Mouse (Mus musculus): ENCODE data around the gene Rps6ka2. TPM values are rescaled to one million over a fixed set of nuclear protein-coding genes. Genes with fewer than 3 reads are reported as not detected.
"Not testable (repeated sequence)": the region's sequence is repeated elsewhere in the genome, so short reads cannot be mapped to it uniquely, and the experiment has no call there.

Gene Rps6ka2
- polyA plus RNA-seq, 1 experiment from 2014 or later, result 35.6 TPM

- no peak overlapping the region for H3K27ac ChIP-seq (ENCODE audit: low read depth, low read length)
- WGBS, result 81% methylated on average over 9 of the region's 9 CpGs
These were observed 12.3 kb downstream of the Rps6ka2 start for GRCm38 (mm10) chr17:7182187-7182586.

GRCm38 (mm10) chr17:7187037-7187436 is 17.1 kb downstream of the Rps6ka2 start:
- H3K27me3 ChIP-seq (ENCODE audit: control insufficient read depth, insufficient read depth, low read length); H3K27ac ChIP-seq (ENCODE audit: low read depth, low read length); H3K36me3 ChIP-seq (ENCODE audit: control insufficient read depth, insufficient read depth, low read length); H3K4me2 ChIP-seq (ENCODE audit: low read depth); ATAC-seq (ENCODE audit: insufficient read depth, low FRiP score, low TSS enrichment); H3K9ac ChIP-seq (ENCODE audit: low read length); H3K4me1 ChIP-seq (ENCODE audit: control insufficient read depth, insufficient read depth, low read length); H3K4me3 ChIP-seq (ENCODE audit: low read depth, low read length); DNase-seq (ENCODE audit: low spot score); H3K9me3 ChIP-seq (ENCODE audit: control insufficient read depth, low read length): not testable (repeated sequence)
- 68% methylated on average over 1 of the region's 1 CpGs for WGBS

More at GRCm38 (mm10) chr17:7182187-7182586, 12.3 kb downstream of the Rps6ka2 start:
- no peak for ATAC-seq (ENCODE audit: insufficient read depth, low FRiP score, low TSS enrichment)
- Histone ChIP-seq H3K27me3 (ENCODE audit: control insufficient read depth, insufficient read depth, low read length) (no peaks in the 10 kb centered on the region), H3K9me3 (ENCODE audit: control insufficient read depth, low read length) (no peaks in the 10 kb centered on the region), H3K4me1 (ENCODE audit: control insufficient read depth, insufficient read depth, low read length) (no peaks in the 10 kb centered on the region), H3K9ac (ENCODE audit: low read length) (no peak overlapping the region), H3K36me3 (ENCODE audit: control insufficient read depth, insufficient read depth, low read length) (no peaks in the 10 kb centered on the region), H3K4me2 (ENCODE audit: low read depth) (no peak overlapping the region), H3K4me3 (ENCODE audit: low read depth, low read length) (no peak overlapping the region)
- DNase-seq (ENCODE audit: low spot score), result no peak

GRCm38 (mm10) chr17:7189425-7189824 is 19.5 kb downstream of the Rps6ka2 start:
- no peaks in the 10 kb centered on the region for H3K4me1 ChIP-seq (ENCODE audit: control insufficient read depth, insufficient read depth, low read length)
- H3K27me3 ChIP-seq (ENCODE audit: control insufficient read depth, insufficient read depth, low read length), result no peaks in the 10 kb centered on the region
- no peak overlapping the region for H3K4me3 ChIP-seq (ENCODE audit: low read depth, low read length)
- WGBS, result 93% methylated on average over 3 of the region's 3 CpGs
- DNase-seq (ENCODE audit: low spot score) (no peak), ATAC-seq (ENCODE audit: insufficient read depth, low FRiP score, low TSS enrichment) (no peak)
- no peak overlapping the region for H3K27ac ChIP-seq (ENCODE audit: low read depth, low read length)
- H3K36me3 ChIP-seq (ENCODE audit: control insufficient read depth, insufficient read depth, low read length), result no peaks in the 10 kb centered on the region
- H3K4me2 ChIP-seq (ENCODE audit: low read depth), result no peak overlapping the region
- no peak overlapping the region for H3K9ac ChIP-seq (ENCODE audit: low read length)
- H3K9me3 ChIP-seq (ENCODE audit: control insufficient read depth, low read length), result no peaks in the 10 kb centered on the region

- no peak overlapping the region for H3K9ac ChIP-seq (ENCODE audit: low read length)
- ATAC-seq (ENCODE audit: insufficient read depth, low FRiP score, low TSS enrichment), result no peak
- no peak for DNase-seq (ENCODE audit: low spot score)
- no peak overlapping the region for H3K4me3 ChIP-seq (ENCODE audit: low read depth, low read length)
- no peak overlapping the region for H3K4me2 ChIP-seq (ENCODE audit: low read depth)
- no peaks in the 10 kb centered on the region for H3K36me3 ChIP-seq (ENCODE audit: control insufficient read depth, insufficient read depth, low read length)
- no peak overlapping the region for H3K27ac ChIP-seq (ENCODE audit: low read depth, low read length)
- no peaks in the 10 kb centered on the region for H3K4me1 ChIP-seq (ENCODE audit: control insufficient read depth, insufficient read depth, low read length)
- no peaks in the 10 kb centered on the region for H3K9me3 ChIP-seq (ENCODE audit: control insufficient read depth, low read length)
- no peaks in the 10 kb centered on the region for H3K27me3 ChIP-seq (ENCODE audit: control insufficient read depth, insufficient read depth, low read length)
- WGBS, result 87% methylated on average over 10 of the region's 10 CpGs
These were observed 20.1 kb downstream of the Rps6ka2 start for GRCm38 (mm10) chr17:7189975-7190374.

- WGBS, result 94% methylated on average over 7 of the region's 7 CpGs
- no peak overlapping the region for H3K9ac ChIP-seq (ENCODE audit: low read length)
- no peak for DNase-seq (ENCODE audit: low spot score)
- no peak overlapping the region for H3K4me3 ChIP-seq (ENCODE audit: low read depth, low read length)
- no peak overlapping the region for H3K4me2 ChIP-seq (ENCODE audit: low read depth)
- no peaks in the 10 kb centered on the region for H3K36me3 ChIP-seq (ENCODE audit: control insufficient read depth, insufficient read depth, low read length)
- no peak overlapping the region for H3K27ac ChIP-seq (ENCODE audit: low read depth, low read length)
- H3K9me3 ChIP-seq (ENCODE audit: control insufficient read depth, low read length), result no peaks in the 10 kb centered on the region
- H3K27me3 ChIP-seq (ENCODE audit: control insufficient read depth, insufficient read depth, low read length), result no peaks in the 10 kb centered on the region
- ATAC-seq (ENCODE audit: insufficient read depth, low FRiP score, low TSS enrichment), result no peak
- no peaks in the 10 kb centered on the region for H3K4me1 ChIP-seq (ENCODE audit: control insufficient read depth, insufficient read depth, low read length)
These were observed 24.4 kb downstream of the Rps6ka2 start for GRCm38 (mm10) chr17:7194140-7194840.

GRCm38 (mm10) chr17:7197121-7197925 is 27.4 kb downstream of the Rps6ka2 start:
- no peak overlapping the region for H3K4me3 ChIP-seq (ENCODE audit: low read depth, low read length)
- H3K27me3 ChIP-seq (ENCODE audit: control insufficient read depth, insufficient read depth, low read length), result no peaks in the 10 kb centered on the region
- ATAC-seq (ENCODE audit: insufficient read depth, low FRiP score, low TSS enrichment) (no peak), DNase-seq (ENCODE audit: low spot score) (no peak)
- no peak overlapping the region for H3K27ac ChIP-seq (ENCODE audit: low read depth, low read length)
- 68% methylated on average over 9 of the region's 9 CpGs for WGBS
- H3K36me3 ChIP-seq (ENCODE audit: control insufficient read depth, insufficient read depth, low read length), result no peaks in the 10 kb centered on the region
- H3K9ac ChIP-seq (ENCODE audit: low read length), result no peak overlapping the region
- no peaks in the 10 kb centered on the region for H3K4me1 ChIP-seq (ENCODE audit: control insufficient read depth, insufficient read depth, low read length)
- H3K9me3 ChIP-seq (ENCODE audit: control insufficient read depth, low read length), result no peaks in the 10 kb centered on the region
- H3K4me2 ChIP-seq (ENCODE audit: low read depth), result no peak overlapping the region

GRCm38 (mm10) chr17:7204771-7205406 is 35.0 kb downstream of the Rps6ka2 start:
- no peaks in the 10 kb centered on the region for H3K27me3 ChIP-seq (ENCODE audit: control insufficient read depth, insufficient read depth, low read length)

GRCm38 (mm10) chr17:7206434-7207145 is 36.7 kb downstream of the Rps6ka2 start:
- H3K4me2 ChIP-seq (ENCODE audit: low read depth), result no peak overlapping the region
- no peaks in the 10 kb centered on the region for H3K27me3 ChIP-seq (ENCODE audit: control insufficient read depth, insufficient read depth, low read length)
- H3K4me3 ChIP-seq (ENCODE audit: low read depth, low read length), result no peak overlapping the region
- peaks cover 16% of the 10 kb centered on the region for H3K4me1 ChIP-seq (ENCODE audit: control insufficient read depth, insufficient read depth, low read length)
- ATAC-seq (ENCODE audit: insufficient read depth, low FRiP score, low TSS enrichment), result no peak
- H3K27ac ChIP-seq (ENCODE audit: low read depth, low read length), result no peak overlapping the region
- H3K9ac ChIP-seq (ENCODE audit: low read length), result no peak overlapping the region
- H3K9me3 ChIP-seq (ENCODE audit: control insufficient read depth, low read length), result no peaks in the 10 kb centered on the region
- DNase-seq (ENCODE audit: low spot score), result no peak
- no peaks in the 10 kb centered on the region for H3K36me3 ChIP-seq (ENCODE audit: control insufficient read depth, insufficient read depth, low read length)
- WGBS, result 75% methylated on average over 6 of the region's 6 CpGs

More at GRCm38 (mm10) chr17:7204771-7205406, 35.0 kb downstream of the Rps6ka2 start:
- H3K27ac ChIP-seq (ENCODE audit: low read depth, low read length), result no peak overlapping the region
- ATAC-seq (ENCODE audit: insufficient read depth, low FRiP score, low TSS enrichment) (no peak), DNase-seq (ENCODE audit: low spot score) (peak; percentile 32)
- H3K4me3 ChIP-seq (ENCODE audit: low read depth, low read length), result no peak overlapping the region
- no peak overlapping the region for H3K4me2 ChIP-seq (ENCODE audit: low read depth)
- 55% methylated on average over 11 of the region's 11 CpGs for WGBS
- H3K36me3 ChIP-seq (ENCODE audit: control insufficient read depth, insufficient read depth, low read length), result no peaks in the 10 kb centered on the region
- no peaks in the 10 kb centered on the region for H3K9me3 ChIP-seq (ENCODE audit: control insufficient read depth, low read length)
- H3K4me1 ChIP-seq (ENCODE audit: control insufficient read depth, insufficient read depth, low read length), result peaks cover 12% of the 10 kb centered on the region
- no peak overlapping the region for H3K9ac ChIP-seq (ENCODE audit: low read length)
